Mouse (Mus musculus) lung, adult 2 months (tissue): Measurements from ENCODE around the gene Usf1.

Source experiments
- CTCF ChIP-seq: fragments of 200-500 bp; IDR thresholded peaks from 2 replicates; pipeline ENCODE4 v1.5.1; 2011; ENCODE audit warnings: mild to moderate bottlenecking, low read length, control low read depth; ENCODE audit not compliant: insufficient read depth
- POLR2A ChIP-seq: fragments of 200-500 bp; IDR thresholded peaks from 2 replicates; pipeline ENCODE4 v1.6.1; 2011; ENCODE audit warnings: low read depth, mild to moderate bottlenecking, control low read depth, low read length, borderline replicate concordance; ENCODE audit errors: extremely low read depth

GRCm38 (mm10) chr1:171435974-171436373, 24.9 kb downstream of the Usf1 start:
- no peak for TF ChIP-seq CTCF
- TF ChIP-seq POLR2A, result no peak
